ENCODE assay signal across 27 mouse cellular contexts in genomic region chr11:96637927-96638326, GRCm38 (mm10).
A peak's percentile ranks its signal among the peaks of the same experiment; 100 is the strongest.
DNase-seq lines count a peak whose midpoint lies in the region; ATAC-seq and TF ChIP-seq lines count a peak whose summit lies in the region.
"Had no signal": no experiment of that assay in that cellular context is flagged by ENCODE, and none has a peak within 500 bp of the region (broad histone marks: within the 10 kb centered on the region; RNA-seq: fewer than 3 reads in every experiment).

No protein-coding gene starts in this region.

- DNase-seq in kidney, adult 9 months: peak; percentile 24
- no peak for DNase-seq in kidney, postnatal 36 days
- no peak for DNase-seq in liver, embryonic 11.5 days (ENCODE audit: low spot score)
- peak; percentile 20 for DNase-seq in liver, postnatal 0 days
- DNase-seq in retina, embryonic 14.5 days (ENCODE audit: low spot score): no peak
- DNase-seq: adrenal gland, postnatal 14 days; B cell, adult 2 months; cerebellum, adult 11 months; cerebellum, adult 2 months; cerebellum, adult 9-11 months; cerebellum, postnatal 36 days; embryo, embryonic 11 days; gastrocnemius, postnatal 10 days; gastrocnemius, postnatal 36 days had no signal

- no peaks in the 10 kb centered on the region for H3K36me3 ChIP-seq in liver, embryonic 16.5 days (ENCODE audit: control insufficient read depth, insufficient read depth)
- no peaks in the 10 kb centered on the region for H3K36me3 ChIP-seq in liver, embryonic 11.5 days (ENCODE audit: control insufficient read depth, insufficient read depth, low read length)
- no peaks in the 10 kb centered on the region for H3K36me3 ChIP-seq in liver, postnatal 0 days (replicated peaks; ENCODE audit: insufficient read depth, low read length)
- H3K36me3 ChIP-seq: embryonic facial prominence, embryonic 10.5 days; embryonic facial prominence, embryonic 13.5 days; forebrain, embryonic 10.5 days; G1E; hindbrain, embryonic 10.5 days; hindbrain, embryonic 13.5 days had no signal

- WGBS in liver, embryonic 16.5 days (ENCODE audit: insufficient replicate concordance): 49% methylated on average over 7 of the region's 7 CpGs
- WGBS in liver, embryonic 11.5 days: 62% methylated on average over 7 of the region's 7 CpGs
- WGBS in liver, postnatal 0 days (ENCODE audit: insufficient replicate concordance): 52% methylated on average over 7 of the region's 7 CpGs

- no peaks in the 10 kb centered on the region for H3K4me1 ChIP-seq in liver, embryonic 16.5 days (ENCODE audit: control insufficient read depth, low read depth, low read length)
- no peaks in the 10 kb centered on the region for H3K4me1 ChIP-seq in liver, embryonic 11.5 days (replicated peaks; ENCODE audit: control insufficient read depth, insufficient read depth, low read length)
- H3K4me1 ChIP-seq in liver, postnatal 0 days (ENCODE audit: insufficient read depth): peaks cover 17% of the 10 kb centered on the region
- H3K4me1 ChIP-seq: embryonic facial prominence, embryonic 13.5 days; forebrain, embryonic 13.5 days; hindbrain, embryonic 13.5 days had no signal

- no peak for TF ChIP-seq CTCF in liver, postnatal 0 days (IDR thresholded peaks at IDR 0.05; ENCODE audit: low read depth)

- peak; percentile 75 for ATAC-seq in liver, embryonic 16.5 days (ENCODE audit: low read depth)
- no peak for ATAC-seq in liver, embryonic 11.5 days (replicated peaks; ENCODE audit: low FRiP score)
- peak; percentile 80 for ATAC-seq in liver, postnatal 0 days
- ATAC-seq in erythroblast, adult 5-6 weeks (replicated peaks; ENCODE audit: low FRiP score, poor library complexity, severe bottlenecking): no peak
- ATAC-seq: forebrain, embryonic 13.5 days; forebrain, embryonic 16.5 days; hindbrain, embryonic 16.5 days; Patski had no signal

- no peak for TF ChIP-seq EP300 in liver, postnatal 0 days (IDR thresholded peaks at IDR 0.05; ENCODE audit: low read depth)

- H3K27ac ChIP-seq in liver, embryonic 16.5 days (ENCODE audit: low read length): no peak overlapping the region; the same call in 1 of the 2 replicates
- no peak overlapping the region for H3K27ac ChIP-seq in liver, embryonic 11.5 days (ENCODE audit: low read depth, low read length)
- peak overlapping the region; percentile 67 for H3K27ac ChIP-seq in liver, postnatal 0 days (ENCODE audit: low read depth)
- H3K27ac ChIP-seq: embryonic facial prominence, embryonic 10.5 days; embryonic facial prominence, embryonic 13.5 days; forebrain, embryonic 10.5 days; forebrain, embryonic 13.5 days; hindbrain, embryonic 10.5 days; hindbrain, embryonic 13.5 days had no signal

- no peaks in the 10 kb centered on the region for H3K27me3 ChIP-seq in liver, embryonic 16.5 days (ENCODE audit: control insufficient read depth, insufficient read depth, low read depth, low read length)
- no peaks in the 10 kb centered on the region for H3K27me3 ChIP-seq in liver, embryonic 11.5 days (replicated peaks; ENCODE audit: control insufficient read depth, insufficient read depth, low read length)
- no peaks in the 10 kb centered on the region for H3K27me3 ChIP-seq in liver, postnatal 0 days (ENCODE audit: insufficient read depth, low read length)

- H3K4me3 ChIP-seq in liver, embryonic 16.5 days (ENCODE audit: low read depth, low read length): no peak overlapping the region
- H3K4me3 ChIP-seq in liver, embryonic 11.5 days (ENCODE audit: low read depth, low read length): no peak overlapping the region
- no peak overlapping the region for H3K4me3 ChIP-seq in liver, postnatal 0 days (ENCODE audit: low read depth, low read length)
- H3K4me3 ChIP-seq: embryonic facial prominence, embryonic 10.5 days; embryonic facial prominence, embryonic 13.5 days; forebrain, embryonic 10.5 days; forebrain, embryonic 13.5 days; hindbrain, embryonic 10.5 days; hindbrain, embryonic 13.5 days had no signal

- H3K9ac ChIP-seq in liver, embryonic 16.5 days (ENCODE audit: low read depth, low read length): no peak overlapping the region
- no peak overlapping the region for H3K9ac ChIP-seq in liver, embryonic 11.5 days (ENCODE audit: low read depth, low read length)
- H3K9ac ChIP-seq in liver, postnatal 0 days (replicated peaks): no peak overlapping the region
- H3K9ac ChIP-seq: embryonic facial prominence, embryonic 13.5 days; forebrain, embryonic 13.5 days; hindbrain, embryonic 13.5 days had no signal

- no peaks in the 10 kb centered on the region for H3K9me3 ChIP-seq in liver, embryonic 16.5 days (replicated peaks; ENCODE audit: control insufficient read depth, low read length)
- no peaks in the 10 kb centered on the region for H3K9me3 ChIP-seq in liver, embryonic 11.5 days (ENCODE audit: control insufficient read depth, low read length)
- H3K9me3 ChIP-seq in liver, postnatal 0 days (ENCODE audit: low read length): no peaks in the 10 kb centered on the region
- H3K9me3 ChIP-seq: embryonic facial prominence, embryonic 10.5 days; embryonic facial prominence, embryonic 13.5 days; forebrain, embryonic 10.5 days; forebrain, embryonic 13.5 days; G1E; hindbrain, embryonic 10.5 days; hindbrain, embryonic 13.5 days had no signal

- no peak overlapping the region for H3K4me2 ChIP-seq in liver, embryonic 16.5 days (ENCODE audit: low read depth, low read length)
- no peak overlapping the region for H3K4me2 ChIP-seq in liver, embryonic 11.5 days
- no peak overlapping the region for H3K4me2 ChIP-seq in liver, postnatal 0 days (ENCODE audit: low read depth, low read length)
- H3K4me2 ChIP-seq: embryonic facial prominence, embryonic 13.5 days; forebrain, embryonic 13.5 days; heart, embryonic 11.5 days; hindbrain, embryonic 13.5 days had no signal

Comparison
In these comparisons a context has a peak if more than half of its experiments do, and no peak if none do; other contexts are left out.
1. DNase-seq: peak in kidney, adult 9 months (single experiment) and liver, postnatal 0 days (single experiment); none in kidney, postnatal 36 days (0 of 2), liver, embryonic 11.5 days (single experiment) and retina, embryonic 14.5 days (single experiment).
2. ATAC-seq: peak in liver, embryonic 16.5 days (single experiment) and liver, postnatal 0 days (single experiment); none in liver, embryonic 11.5 days (single experiment) and erythroblast, adult 5-6 weeks (single experiment).